1 mouse cellular context compared by ENCODE assay signal in genomic region chr3:63941204-63941850, GRCm38 (mm10).
TF ChIP-seq lines count a peak whose summit lies in the region.

No protein-coding gene starts in this region.

TF ChIP-seq in CH12.LX, 34 proteins besides CTCF, POLR2A, EP300 and RAD21 (continued from another document):
- TF ChIP-seq JUND (conservative IDR thresholded peaks at IDR 0.05; ENCODE audit: low read depth, low read length) (peak; percentile 86), HCFC1 (IDR thresholded peaks at IDR 0.05; ENCODE audit: low read depth, low read length) (no peak; the same call in 1 of the 2 replicates), IRF4 (IDR thresholded peaks at IDR 0.05; ENCODE audit: low read depth, low read length) (peak; percentile 84), NELFE (IDR thresholded peaks at IDR 0.05; ENCODE audit: low read depth, low read length) (no peak), PAX5 (IDR thresholded peaks at IDR 0.05; ENCODE audit: low read length) (no peak), KAT2A (IDR thresholded peaks at IDR 0.05; ENCODE audit: insufficient replicate concordance, low read length) (no peak), ELF1 (IDR thresholded peaks at IDR 0.05; ENCODE audit: low read depth, low read length) (peak; percentile 45; the same call in 1 of the 2 replicates), ZC3H11A (IDR thresholded peaks at IDR 0.05; ENCODE audit: low read depth, low read length) (no peak), MEF2A (IDR thresholded peaks at IDR 0.05; ENCODE audit: borderline replicate concordance, low read depth, low read length) (peak; percentile 83), MAFK (IDR thresholded peaks at IDR 0.05; ENCODE audit: insufficient replicate concordance, low read length) (peak; percentile 56; the same call in 1 of the 2 replicates), MAX (IDR thresholded peaks at IDR 0.05; ENCODE audit: low read length) (no peak), BHLHE40 (IDR thresholded peaks at IDR 0.05; ENCODE audit: low read depth, low read length) (peak; percentile 49), RCOR1 (conservative IDR thresholded peaks at IDR 0.05; ENCODE audit: low read depth, low read length) (peak; percentile 62; the same call in 1 of the 2 replicates), USF1 (IDR thresholded peaks at IDR 0.05; ENCODE audit: low read depth, low read length) (no peak), MXI1 (IDR thresholded peaks at IDR 0.05; ENCODE audit: low read depth, low read length) (no peak), SMC3 (IDR thresholded peaks at IDR 0.05; ENCODE audit: low read depth, low read length) (no peak), USF2 (conservative IDR thresholded peaks at IDR 0.05; ENCODE audit: low read depth, low read length) (no peak), GABPA (IDR thresholded peaks at IDR 0.05; ENCODE audit: insufficient replicate concordance, low read depth, low read length) (no peak), E2F4 (IDR thresholded peaks at IDR 0.05; ENCODE audit: insufficient replicate concordance, low read depth, low read length) (no peak), UBTF (IDR thresholded peaks at IDR 0.05; ENCODE audit: low read depth, low read length) (no peak), NRF1 (IDR thresholded peaks at IDR 0.05; ENCODE audit: low read depth, low read length) (no peak)
